Mouse (Mus musculus) MEL (cell line): ENCODE data around the gene Idi1.
"Not testable (repeated sequence)": the region's sequence is repeated elsewhere in the genome, so short reads cannot be mapped to it uniquely, and the experiment has no call there.

Source experiments
- CTCF ChIP-seq, 3 experiments: IDR thresholded peaks in 2 of 3; conservative IDR thresholded peaks in 1 of 3; 2 replicates each; pipeline ENCODE4 v1.5.1; 2011 to 2012; ENCODE audit warnings: low read length in 3 of 3, low read depth in 2 of 3, mild to moderate bottlenecking in 2 of 3, improper control_type of control experiment in 1 of 3, inconsistent platforms in 1 of 3, mixed read lengths in 1 of 3, moderate library complexity in 1 of 3; ENCODE audit not compliant: control insufficient read depth in 1 of 3, insufficient read depth in 1 of 3, poor library complexity in 1 of 3, severe bottlenecking in 1 of 3
- E2F4 ChIP-seq: IDR thresholded peaks from 2 replicates; pipeline ENCODE4 v1.6.1; 2011; ENCODE audit warnings: low read depth, low read length, improper control_type of control experiment, borderline replicate concordance
- EP300 ChIP-seq, 2 experiments: IDR thresholded peaks; 2 replicates each; pipeline ENCODE4 v1.6.1; 2011; ENCODE audit warnings: improper control_type of control experiment in 2 of 2, low read length in 2 of 2, low read depth in 1 of 2, mild to moderate bottlenecking in 1 of 2
- POLR2A ChIP-seq, 2 experiments: IDR thresholded peaks; 2 replicates each; pipeline ENCODE4 v1.6.1; 2011 to 2012; ENCODE audit warnings: low read length in 2 of 2, mild to moderate bottlenecking in 2 of 2, control low read depth in 1 of 2, improper control_type of control experiment in 1 of 2, low read depth in 1 of 2, moderate library complexity in 1 of 2; ENCODE audit not compliant: control insufficient read depth in 1 of 2, insufficient read depth in 1 of 2, poor library complexity in 1 of 2

GRCm38 (mm10) chr13:8941701-8942100 lies 56.4 kb downstream of the Idi1 start:
- not testable (repeated sequence) for TF ChIP-seq POLR2A (IDR thresholded peaks at IDR 0.05; ENCODE audit: control insufficient read depth in 1 of 2, insufficient read depth in 1 of 2, low read depth in 1 of 2, low read length in 2 of 2, poor library complexity in 1 of 2); E2F4; CTCF (IDR thresholded peaks at IDR 0.05 in 2 of 3, conservative IDR thresholded peaks at IDR 0.05 in 1 of 3; ENCODE audit: control insufficient read depth in 1 of 3, insufficient read depth in 1 of 3, low read depth in 2 of 3, low read length in 3 of 3, poor library complexity in 1 of 3, severe bottlenecking in 1 of 3); EP300 (IDR thresholded peaks at IDR 0.05; ENCODE audit: low read depth in 1 of 2, low read length in 2 of 2)
